Mouse (Mus musculus) retina, postnatal 1 day (tissue): ENCODE measurements around the gene Btn1a1.

Source experiments
- DNase-seq: peaks from one replicate; pipeline ENCODE4 v3.0.0-alpha.2; 2012

Gene Btn1a1

GRCm38 (mm10) chr13:23475658-23476057 is 10.0 kb upstream of the Btn1a1 start:
- peak; percentile 75 for DNase-seq

GRCm38 (mm10) chr13:23466911-23467310 is 1.2 kb upstream of the Btn1a1 start:
- DNase-seq: peak; percentile 86

DNA sequence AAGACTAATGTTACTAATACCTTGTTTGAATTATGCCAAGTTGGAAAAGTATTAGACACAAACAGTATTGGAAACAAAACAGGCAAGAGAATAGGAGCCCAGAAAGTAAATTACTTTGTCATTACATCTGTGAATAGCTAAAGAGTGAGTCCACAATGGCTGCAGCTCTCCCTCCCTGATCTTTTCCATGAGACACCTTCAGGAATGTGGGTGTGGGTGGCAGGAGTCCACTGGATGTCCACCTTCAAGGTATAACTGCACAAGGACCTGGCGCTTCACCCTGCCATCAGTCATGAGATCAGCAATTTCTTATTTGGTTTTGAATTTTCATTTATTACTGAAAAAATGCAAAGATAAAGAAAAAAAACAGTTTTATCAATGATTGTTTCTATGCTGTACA is 605 bp upstream of the Btn1a1 start:
- no peak for DNase-seq

GRCm38 (mm10) chr13:23464841-23465366 is 797 bp downstream of the Btn1a1 start:
- DNase-seq: peak; percentile 50

DNA sequence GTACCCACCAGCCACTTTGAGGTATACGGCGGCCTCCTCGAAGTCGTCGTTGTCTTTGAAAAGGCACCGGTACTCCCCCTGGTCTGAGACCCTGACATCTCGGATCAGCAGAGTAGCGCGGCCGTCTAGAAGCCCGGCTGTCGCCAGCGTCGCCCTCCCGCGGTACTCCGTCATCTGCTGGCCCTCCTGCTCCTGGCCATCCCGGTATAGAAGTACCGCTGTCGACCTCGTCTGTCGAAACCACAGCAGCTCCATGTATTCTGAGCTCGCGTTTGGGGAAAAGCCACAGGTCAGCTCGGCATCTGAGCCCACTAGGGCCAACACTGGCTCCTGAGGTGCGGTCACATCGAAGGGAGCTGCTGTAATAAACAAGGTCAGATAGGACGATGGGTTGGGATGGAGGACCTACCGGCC is 1.5 kb downstream of the Btn1a1 start:
- DNase-seq: peak; percentile 69

- DNase-seq: peak; percentile 88
Observed at GRCm38 (mm10) chr13:23463381-23464223, 2.1 kb downstream of the Btn1a1 start.

DNA sequence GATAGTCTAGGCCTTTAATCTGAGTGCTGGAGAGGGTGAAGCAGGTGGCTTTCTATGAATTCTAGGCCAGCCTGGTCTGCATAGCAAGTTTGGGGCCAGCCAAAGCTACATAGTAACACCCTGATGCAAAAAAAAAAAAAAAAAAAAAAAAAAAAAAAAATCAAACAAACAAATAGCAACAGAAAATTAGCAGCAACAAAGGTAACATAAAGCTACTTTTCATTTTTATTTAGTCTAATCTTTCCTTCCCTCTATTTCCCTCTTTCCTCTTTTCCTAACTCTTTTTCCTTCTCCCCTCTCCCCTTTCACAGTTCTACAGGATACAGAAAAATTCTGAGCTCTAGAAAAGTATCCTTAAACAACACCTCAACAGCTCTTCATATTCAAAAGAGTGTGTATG is 3.0 kb downstream of the Btn1a1 start:
- no peak for DNase-seq

GRCm38 (mm10) chr13:23462063-23462462 is 3.6 kb downstream of the Btn1a1 start:
- no peak for DNase-seq

DNA sequence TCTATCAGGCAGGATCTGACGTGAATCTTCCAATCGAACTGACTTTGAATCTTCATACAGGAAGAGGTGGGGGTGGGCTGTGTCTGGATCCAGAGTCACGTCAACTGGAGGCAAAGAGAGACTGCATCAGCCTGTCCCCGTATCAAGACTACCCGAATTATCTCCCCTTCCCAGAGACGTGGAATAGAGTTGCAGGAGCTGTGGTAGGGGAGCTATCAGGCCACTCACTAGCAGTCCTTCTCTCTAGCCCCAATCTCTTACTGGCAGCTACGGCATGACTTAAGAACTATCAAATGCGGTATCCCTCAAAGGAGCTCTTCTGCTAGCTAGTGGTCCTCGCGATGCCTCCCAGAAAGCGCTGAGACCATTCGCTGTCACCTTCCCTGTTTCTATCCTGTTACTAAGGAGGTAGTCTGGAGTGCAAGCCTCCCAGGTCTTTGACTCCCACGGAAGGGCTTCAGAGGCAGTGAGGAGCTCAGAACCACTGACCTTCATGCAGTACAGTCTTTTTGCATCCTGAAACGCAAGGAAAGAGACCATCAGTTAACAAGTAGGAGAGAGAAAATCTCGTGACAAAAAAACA is 6.3 kb downstream of the Btn1a1 start:
- DNase-seq: no peak

DNA sequence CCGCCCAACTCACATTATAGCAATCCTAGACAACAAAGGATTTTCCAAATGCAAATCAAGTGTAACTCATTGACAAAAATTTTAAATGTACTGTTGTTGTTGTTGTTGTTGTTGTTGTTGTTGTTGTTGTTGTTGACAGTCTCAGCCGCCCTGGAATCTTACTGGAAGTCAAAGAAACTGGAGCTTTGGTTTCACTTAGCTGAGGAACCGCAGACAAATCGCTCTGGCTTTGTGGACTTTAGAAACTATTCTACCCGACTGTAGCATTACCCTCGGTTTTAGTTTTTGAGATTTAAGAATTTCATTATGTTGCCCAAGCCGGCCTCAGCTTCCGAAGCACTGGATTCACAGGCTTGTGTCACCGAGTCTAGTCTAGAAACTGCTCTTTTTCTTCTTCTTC is 11.8 kb downstream of the Btn1a1 start:
- no peak for DNase-seq

DNA sequence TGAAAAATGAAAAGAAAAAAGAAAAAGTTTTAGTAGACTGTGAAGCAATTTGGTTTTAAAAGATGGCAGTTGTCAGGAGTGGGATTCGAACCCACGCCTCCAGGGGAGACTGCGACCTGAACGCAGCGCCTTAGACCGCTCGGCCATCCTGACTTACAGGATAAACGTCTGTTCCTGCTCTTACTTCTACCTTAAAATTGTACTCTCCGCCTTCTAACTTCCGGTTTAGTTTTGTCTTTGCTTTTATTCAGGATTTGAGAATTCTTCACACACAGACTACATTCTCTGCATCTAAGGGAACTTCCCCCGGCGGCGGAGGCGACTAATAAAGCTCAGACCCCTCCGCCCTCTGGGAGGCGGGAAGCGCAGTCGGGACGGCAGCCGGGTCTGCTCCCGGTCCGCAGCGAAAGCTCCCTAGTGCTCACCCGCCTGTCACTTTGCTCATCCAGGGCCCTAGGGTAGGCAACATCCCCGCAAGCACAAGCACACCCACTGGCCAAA is 12.3 kb downstream of the Btn1a1 start:
- peak; percentile 88 for DNase-seq

DNA sequence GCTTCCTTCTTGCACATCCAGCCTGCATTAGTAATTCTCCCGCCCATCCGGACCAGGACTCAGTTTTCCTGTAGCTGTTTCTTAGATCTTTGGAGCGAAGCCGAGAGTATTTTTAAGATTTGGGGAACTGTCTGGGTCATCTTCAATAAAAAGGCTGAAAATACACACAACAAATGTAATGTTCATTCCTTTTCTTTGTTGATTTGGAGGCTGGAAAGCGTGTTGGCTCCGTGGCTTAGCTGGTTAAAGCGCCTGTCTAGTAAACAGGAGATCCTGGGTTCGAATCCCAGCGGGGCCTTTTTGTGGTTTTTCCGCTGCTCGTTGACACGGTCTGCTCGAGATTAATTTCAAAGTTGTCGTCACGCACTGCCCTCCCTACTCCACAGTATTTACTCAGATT is 15.3 kb downstream of the Btn1a1 start:
- peak; percentile 92 for DNase-seq

DNA sequence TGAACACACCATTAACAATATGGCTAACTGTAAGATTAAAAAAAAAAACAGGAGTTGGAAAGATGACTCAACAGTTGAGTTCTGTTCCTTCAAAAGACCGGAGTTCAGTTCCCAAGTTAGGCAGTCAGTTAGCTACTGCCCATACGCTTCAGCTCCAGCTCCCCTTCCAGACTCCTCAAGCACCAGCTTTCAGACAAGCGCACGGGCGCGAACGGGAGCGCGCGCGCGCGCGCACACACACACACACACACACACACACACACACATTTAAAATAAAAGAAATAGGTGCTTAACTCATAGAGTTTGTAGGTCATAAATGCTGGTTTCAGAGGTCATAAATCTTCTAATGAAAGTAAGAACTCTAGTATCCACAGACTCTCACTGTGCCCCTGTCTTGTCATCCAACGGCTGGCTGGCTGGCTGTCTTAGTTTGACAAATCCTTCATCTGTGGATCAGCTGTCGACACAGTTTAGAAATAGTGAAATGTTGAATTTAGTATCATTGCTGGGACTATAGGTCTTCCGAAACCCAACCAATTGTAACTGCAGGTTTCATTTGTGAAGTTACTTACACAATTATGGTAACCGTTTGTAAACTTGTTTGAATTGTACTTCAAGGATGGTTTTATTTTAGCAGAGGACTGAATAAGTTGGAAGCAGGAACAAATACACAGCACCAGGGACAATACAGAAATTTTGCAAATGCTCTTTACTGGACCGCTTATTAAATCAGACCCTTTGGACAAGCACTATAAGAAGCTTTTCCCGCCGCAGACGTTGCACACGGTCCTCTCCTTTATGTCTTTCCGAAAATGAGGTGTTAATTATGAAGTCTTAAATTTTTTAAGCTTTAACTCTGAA is 16.2 kb downstream of the Btn1a1 start:
- peak; percentile 89 for DNase-seq

- DNase-seq: no peak
Observed at GRCm38 (mm10) chr13:23448758-23449157, 16.9 kb downstream of the Btn1a1 start.

GRCm38 (mm10) chr13:23446498-23446952 is 19.2 kb downstream of the Btn1a1 start:
- DNase-seq: peak; percentile 92

DNA sequence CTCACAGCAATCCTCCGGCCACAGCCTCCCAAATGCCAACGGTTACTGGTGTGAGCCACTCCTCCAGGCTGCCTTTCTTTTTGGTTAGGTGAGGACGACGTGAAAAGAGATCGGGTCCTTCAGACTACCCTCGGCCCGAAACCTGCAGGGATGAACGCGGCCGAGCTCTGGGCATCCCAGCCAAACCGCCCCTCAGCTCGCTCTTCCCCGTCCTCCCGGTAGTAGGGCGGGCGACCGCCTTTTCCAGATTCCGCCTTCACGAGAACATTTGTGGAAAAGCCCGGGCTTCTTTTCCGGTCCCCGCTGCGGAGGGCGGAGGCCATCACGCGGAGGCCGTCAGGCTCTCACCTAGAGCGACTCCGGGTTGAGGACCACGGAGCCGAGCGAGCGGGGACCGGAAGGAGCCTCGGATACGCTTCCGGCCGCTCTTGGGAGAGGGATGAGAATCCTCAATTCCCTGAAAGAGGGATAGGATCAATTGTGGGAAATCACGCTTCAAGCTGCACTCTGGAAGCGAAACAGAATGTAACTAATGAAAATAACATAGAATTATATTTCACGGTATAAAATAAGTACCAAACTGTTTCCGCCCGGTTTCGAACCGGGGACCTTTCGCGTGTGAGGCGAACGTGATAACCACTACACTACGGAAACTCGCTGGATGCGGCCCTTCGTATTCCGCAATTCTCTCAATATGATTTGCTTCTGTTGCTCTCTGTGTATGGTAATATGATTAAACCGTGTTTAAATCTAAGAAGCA is 20.0 kb downstream of the Btn1a1 start:
- peak; percentile 94 for DNase-seq

DNA sequence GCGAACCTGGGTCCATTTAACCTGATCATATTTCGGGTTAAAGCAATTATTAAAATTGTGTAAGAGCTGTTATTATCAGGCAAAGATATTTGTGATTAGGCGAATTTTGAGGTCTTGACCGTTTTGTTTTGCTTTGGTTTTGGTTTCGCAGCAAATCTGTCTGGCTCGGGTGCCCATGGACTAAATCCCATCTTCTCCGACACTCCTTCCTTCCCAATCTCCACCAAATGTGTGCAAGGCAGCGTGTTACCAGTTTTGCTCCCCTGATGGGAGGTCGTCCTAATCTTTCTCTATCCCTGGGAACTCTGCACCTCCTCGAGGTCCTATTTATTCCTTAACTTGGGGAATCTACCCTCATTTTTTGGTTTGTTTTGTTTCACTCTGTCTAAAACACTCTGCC is 20.5 kb downstream of the Btn1a1 start:
- no peak for DNase-seq

- DNase-seq: no peak
Observed at GRCm38 (mm10) chr13:23444451-23444850, 21.2 kb downstream of the Btn1a1 start.

- DNase-seq: no peak
Observed at GRCm38 (mm10) chr13:23439901-23440300, 25.8 kb downstream of the Btn1a1 start.

DNA sequence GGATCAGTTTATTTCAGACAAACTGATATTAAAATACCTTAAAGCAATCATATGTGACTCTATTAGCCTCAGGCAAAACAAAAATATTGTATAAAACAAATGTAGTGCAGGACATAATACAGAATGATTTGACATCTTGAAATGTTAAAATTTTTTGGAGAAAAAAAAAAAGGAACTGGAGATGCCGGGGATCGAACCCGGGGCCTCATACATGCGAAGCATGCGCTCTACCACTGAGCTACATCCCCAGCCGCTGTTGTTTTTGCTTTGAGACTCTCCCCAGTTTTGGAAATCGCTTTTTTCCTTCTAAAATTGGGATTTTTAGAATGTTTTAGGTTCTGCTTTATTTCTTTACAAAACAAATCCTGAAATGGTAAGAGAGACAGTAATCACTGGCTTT is 27.2 kb downstream of the Btn1a1 start:
- DNase-seq: peak; percentile 65

DNA sequence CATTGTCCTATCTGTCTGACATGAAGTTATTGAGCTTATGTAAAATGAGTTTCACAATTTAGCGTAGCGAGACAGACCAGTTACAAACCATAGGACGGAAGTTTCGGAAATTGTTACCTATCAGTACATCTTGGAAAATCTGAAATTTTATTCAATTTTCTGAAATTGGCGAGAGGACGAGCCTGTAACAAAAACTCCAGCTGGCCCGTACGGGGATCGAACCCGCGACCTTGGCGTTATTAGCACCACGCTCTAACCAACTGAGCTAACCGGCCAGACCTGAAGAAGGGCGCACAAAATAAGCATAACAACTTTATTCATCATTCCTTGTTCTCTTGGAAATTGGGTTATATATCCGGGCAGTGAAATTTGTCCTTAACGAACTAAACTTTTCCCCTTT is 27.8 kb downstream of the Btn1a1 start:
- DNase-seq: peak; percentile 89
